Mouse (Mus musculus) lung, adult 2 months (tissue): ENCODE data around the gene Fkbp2.

Source experiments
- CTCF ChIP-seq: fragments of 200-500 bp; IDR thresholded peaks from 2 replicates; pipeline ENCODE4 v1.5.1; 2011; ENCODE audit warnings: mild to moderate bottlenecking, low read length, control low read depth; ENCODE audit not compliant: insufficient read depth
- POLR2A ChIP-seq: fragments of 200-500 bp; IDR thresholded peaks from 2 replicates; pipeline ENCODE4 v1.6.1; 2011; ENCODE audit warnings: low read depth, mild to moderate bottlenecking, control low read depth, low read length, borderline replicate concordance; ENCODE audit errors: extremely low read depth

GRCm38 (mm10) chr19:6937541-6938465 is 42.5 kb downstream of the Fkbp2 start:
- TF ChIP-seq CTCF (no peak), POLR2A (no peak)
